Mouse (Mus musculus) stomach, postnatal 0 days (tissue): Measurements from ENCODE around the gene Adcy9.

Source experiments
- CTCF ChIP-seq: IDR thresholded peaks from 2 replicates; pipeline ENCODE4 v1.5.1; 2016; ENCODE audit warnings: antibody characterized with exemption, low read depth, mild to moderate bottlenecking, moderate library complexity
- EP300 ChIP-seq: optimal IDR thresholded peaks from 2 replicates; pipeline ENCODE3; 2016; ENCODE audit warnings: antibody characterized with exemption

DNA sequence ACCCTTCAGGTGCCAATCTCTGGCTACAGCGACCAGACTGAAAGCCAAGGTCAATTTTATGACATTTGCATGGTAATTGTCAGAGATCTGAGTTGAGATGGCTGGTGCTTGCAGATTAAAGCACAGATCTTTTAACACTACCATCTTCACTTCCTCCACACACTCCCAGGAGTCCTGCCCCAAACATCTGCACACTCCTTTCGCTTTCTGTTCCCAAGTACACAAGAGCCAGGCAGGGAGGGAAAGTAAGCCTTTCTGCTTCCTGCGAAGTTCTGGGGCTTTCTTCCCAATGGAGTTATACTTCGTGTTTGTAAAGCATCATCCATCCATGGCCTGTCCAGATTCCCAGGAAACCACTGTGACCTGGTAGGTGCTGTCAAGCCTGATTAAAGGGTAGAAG is 38.8 kb downstream of the Adcy9 start:
- TF ChIP-seq EP300 = no peak
- TF ChIP-seq CTCF = no peak
